Mouse (Mus musculus): ENCODE results near the gene Shank3.

The Shank3 gene

GRCm38 (mm10) chr15:89498961-89499688 is at the start of gene Shank3:
Gene Shank3, plus strand, starts transcription at chr15:89499623.
- DNase-seq (ENCODE audit: low spot score): no peak

- no peak for DNase-seq (ENCODE audit: low spot score)
These were observed 46.2 kb upstream of the Shank3 start for GRCm38 (mm10) chr15:89452906-89453864.

- DNase-seq (ENCODE audit: low spot score): no peak
These were observed 45.5 kb upstream of the Shank3 start, which contains the start of gene Mapk8ip2 for GRCm38 (mm10) chr15:89453865-89454478. Gene Mapk8ip2, plus strand, starts transcription at chr15:89453913.

GRCm38 (mm10) chr15:89454857-89455256 is 44.6 kb upstream of the Shank3 start:
- DNase-seq (ENCODE audit: low spot score): no peak

GRCm38 (mm10) chr15:89455642-89456041 is 43.8 kb upstream of the Shank3 start:
- DNase-seq (ENCODE audit: low spot score): no peak

- no peak for DNase-seq (ENCODE audit: low spot score)
These were observed 40.5 kb upstream of the Shank3 start for GRCm38 (mm10) chr15:89458942-89459341.

- DNase-seq (ENCODE audit: low spot score): no peak
These were observed 39.6 kb upstream of the Shank3 start for GRCm38 (mm10) chr15:89459821-89460220.

- no peak for DNase-seq (ENCODE audit: low spot score)
These were observed 39.1 kb upstream of the Shank3 start for GRCm38 (mm10) chr15:89460298-89460697.

GRCm38 (mm10) chr15:89461321-89461720 is 38.1 kb upstream of the Shank3 start:
- no peak for DNase-seq (ENCODE audit: low spot score)

GRCm38 (mm10) chr15:89462176-89462575 is 37.2 kb upstream of the Shank3 start:
- DNase-seq (ENCODE audit: low spot score): no peak

- DNase-seq (ENCODE audit: low spot score): no peak
These were observed 35.8 kb upstream of the Shank3 start for GRCm38 (mm10) chr15:89463334-89464235.

GRCm38 (mm10) chr15:89465052-89465451 is 34.4 kb upstream of the Shank3 start:
- DNase-seq (ENCODE audit: low spot score): no peak

GRCm38 (mm10) chr15:89468577-89468976 is 30.8 kb upstream of the Shank3 start:
- DNase-seq (ENCODE audit: low spot score): no peak

- DNase-seq (ENCODE audit: low spot score): no peak
These were observed 27.9 kb upstream of the Shank3 start for GRCm38 (mm10) chr15:89471476-89471875.

GRCm38 (mm10) chr15:89473370-89473769 is 26.1 kb upstream of the Shank3 start:
- DNase-seq (ENCODE audit: low spot score): no peak

- no peak for DNase-seq (ENCODE audit: low spot score)
These were observed 25.5 kb upstream of the Shank3 start for GRCm38 (mm10) chr15:89473921-89474320.

GRCm38 (mm10) chr15:89474596-89475292 is 24.7 kb upstream of the Shank3 start:
- DNase-seq (ENCODE audit: low spot score): no peak

- DNase-seq (ENCODE audit: low spot score): no peak
These were observed 24.2 kb upstream of the Shank3 start for GRCm38 (mm10) chr15:89475293-89475600.

GRCm38 (mm10) chr15:89475611-89476474 is 23.6 kb upstream of the Shank3 start:
- peak; percentile 81 for DNase-seq (ENCODE audit: low spot score)

- DNase-seq (ENCODE audit: low spot score): no peak
These were observed 23.0 kb upstream of the Shank3 start for GRCm38 (mm10) chr15:89476475-89476815.

Measured in layer of hippocampus, adult 9-10 months (tissue).